Mouse (Mus musculus) thymus, adult 2 months (tissue): ENCODE data around the gene Scamp4.

Experiments
- CTCF ChIP-seq: fragments of 200-500 bp; IDR thresholded peaks from 2 replicates; pipeline ENCODE4 v1.5.1; 2012; ENCODE audit warnings: mild to moderate bottlenecking, control low read depth, low read length, moderate library complexity, borderline replicate concordance; ENCODE audit not compliant: control insufficient read depth, poor library complexity, insufficient read depth; ENCODE audit errors: extremely low read depth
- POLR2A ChIP-seq: fragments of 200-500 bp; IDR thresholded peaks from 2 replicates; pipeline ENCODE4 v1.6.1; 2012; ENCODE audit warnings: mild to moderate bottlenecking, low read length, control low read depth, moderate library complexity; ENCODE audit not compliant: control insufficient read depth, poor library complexity, insufficient read depth; ENCODE audit errors: extremely low read depth

- TF ChIP-seq POLR2A = no peak
- TF ChIP-seq CTCF = no peak
Measured at GRCm38 (mm10) chr10:80608435-80608834, 5.8 kb downstream of the Scamp4 start.
